Mouse (Mus musculus) CH12.LX (cell line): Measurements from ENCODE around the gene Cnr2. TPM values are rescaled to one million over a fixed set of nuclear protein-coding genes. Genes with fewer than 3 reads are reported as not detected.

ENCODE experiments used
- DNase-seq: peaks from one replicate; pipeline ENCODE4 v3.0.0-alpha.2; 2013; ENCODE audit errors: extremely low read depth
- H3K27ac ChIP-seq: 2 replicates; pipeline ENCODE4 v1.5.1; 2012; ENCODE audit warnings: low read depth, mild to moderate bottlenecking, control low read depth, moderate library complexity; ENCODE audit not compliant: insufficient read depth
- H3K27me3 ChIP-seq: replicated peaks from 2 replicates; pipeline ENCODE3; 2012; ENCODE audit warnings: inconsistent platforms
- H3K36me3 ChIP-seq, 2 experiments: replicated peaks in 1 of 2; 2 replicates each; pipeline versions ENCODE3 to v1.6.1; 2012; ENCODE audit warnings: inconsistent platforms in 1 of 2, low read length in 1 of 2, mild to moderate bottlenecking in 1 of 2, mixed read lengths in 1 of 2, moderate library complexity in 1 of 2; ENCODE audit not compliant: control insufficient read depth in 1 of 2, insufficient read depth in 1 of 2
- H3K4me1 ChIP-seq, 2 experiments: 2 replicates each; pipeline ENCODE4 v1.6.1; 2012; ENCODE audit warnings: inconsistent platforms in 1 of 2, moderate library complexity in 1 of 2; ENCODE audit not compliant: insufficient read depth in 2 of 2, control insufficient read depth in 1 of 2
- H3K4me2 ChIP-seq: 2 replicates; pipeline ENCODE4 v1.6.1; 2012; ENCODE audit warnings: low read depth, mild to moderate bottlenecking, control low read depth; ENCODE audit not compliant: poor library complexity, insufficient read depth, severe bottlenecking
- H3K4me3 ChIP-seq, 3 experiments: fragments of 150-350 bp in 1 of 3; sonication (generic) in 1 of 3; replicated peaks in 1 of 3; 2 replicates each; pipeline versions ENCODE3 to v1.5.1; 2011 to 2012; ENCODE audit warnings: low read depth in 2 of 3, low read length in 2 of 3, mild to moderate bottlenecking in 2 of 3, moderate library complexity in 2 of 3, control low read depth in 1 of 3, improper control_type of control experiment in 1 of 3, inconsistent platforms in 1 of 3, mixed read lengths in 1 of 3; ENCODE audit not compliant: poor library complexity in 1 of 3
- H3K79me2 ChIP-seq: replicated peaks from 2 replicates; pipeline ENCODE4 v1.6.1; 2012; ENCODE audit warnings: mild to moderate bottlenecking, moderate library complexity; ENCODE audit not compliant: control insufficient read depth, poor library complexity, insufficient read depth, severe bottlenecking; ENCODE audit errors: extremely low read depth
- H3K9ac ChIP-seq: 2 replicates; pipeline ENCODE4 v1.6.1; 2012; ENCODE audit warnings: low read depth, mild to moderate bottlenecking, control low read depth, moderate library complexity; ENCODE audit not compliant: insufficient read depth
- H3K9me3 ChIP-seq: replicated peaks from 2 replicates; pipeline ENCODE3; 2012; ENCODE audit warnings: low read length, inconsistent platforms, mixed read lengths
- BHLHE40 ChIP-seq: IDR thresholded peaks from 2 replicates; pipeline ENCODE4 v1.6.1; 2011; ENCODE audit warnings: mild to moderate bottlenecking, low read depth, low read length, improper control_type of control experiment
- ELF1 ChIP-seq: IDR thresholded peaks from 2 replicates; pipeline ENCODE4 v1.6.1; 2014; ENCODE audit warnings: low read depth, mild to moderate bottlenecking, inconsistent platforms, low read length, improper control_type of control experiment
- EP300 ChIP-seq: IDR thresholded peaks from 2 replicates; pipeline ENCODE4 v1.6.1; 2011; ENCODE audit warnings: low read length, improper control_type of control experiment
- ETS1 ChIP-seq: conservative IDR thresholded peaks from 2 replicates; pipeline ENCODE4 v1.6.1; 2012; ENCODE audit warnings: low read depth, mild to moderate bottlenecking, inconsistent platforms, low read length, improper control_type of control experiment, moderate library complexity
- GABPA ChIP-seq: IDR thresholded peaks from 2 replicates; pipeline ENCODE4 v1.6.1; 2012; ENCODE audit warnings: low read depth, low read length, improper control_type of control experiment, inconsistent platforms; ENCODE audit not compliant: insufficient replicate concordance
- HCFC1 ChIP-seq: IDR thresholded peaks from 2 replicates; pipeline ENCODE4 v1.6.1; 2012; ENCODE audit warnings: low read depth, mild to moderate bottlenecking, inconsistent platforms, low read length, improper control_type of control experiment
- IRF4 ChIP-seq: IDR thresholded peaks from 2 replicates; pipeline ENCODE4 v1.6.1; 2014; ENCODE audit warnings: low read depth, mild to moderate bottlenecking, inconsistent platforms, low read length, improper control_type of control experiment
- KAT2A ChIP-seq: IDR thresholded peaks from 2 replicates; pipeline ENCODE4 v1.6.1; 2012; ENCODE audit warnings: low read length, improper control_type of control experiment, inconsistent platforms; ENCODE audit not compliant: insufficient replicate concordance
- MAX ChIP-seq: IDR thresholded peaks from 2 replicates; pipeline ENCODE4 v1.6.1; 2011; ENCODE audit warnings: low read length, improper control_type of control experiment
- MXI1 ChIP-seq: IDR thresholded peaks from 2 replicates; pipeline ENCODE4 v1.6.1; 2011; ENCODE audit warnings: mild to moderate bottlenecking, low read depth, low read length, improper control_type of control experiment
- MYC ChIP-seq: IDR thresholded peaks from 2 replicates; pipeline ENCODE4 v1.6.1; 2011; ENCODE audit warnings: low read depth, mild to moderate bottlenecking, improper control_type of control experiment, low read length
- NELFE ChIP-seq: IDR thresholded peaks from 2 replicates; pipeline ENCODE4 v1.6.1; 2011; ENCODE audit warnings: low read depth, low read length, improper control_type of control experiment
- NRF1 ChIP-seq: IDR thresholded peaks from 2 replicates; pipeline ENCODE4 v1.6.1; 2014; ENCODE audit warnings: low read depth, mild to moderate bottlenecking, inconsistent platforms, low read length, improper control_type of control experiment, moderate library complexity
- PAX5 ChIP-seq: IDR thresholded peaks from 2 replicates; pipeline ENCODE4 v1.6.1; 2012; ENCODE audit warnings: low read length, inconsistent platforms, mixed read lengths
- POLR2A ChIP-seq: IDR thresholded peaks from 2 replicates; pipeline ENCODE4 v1.6.1; 2011; ENCODE audit warnings: low read depth, mild to moderate bottlenecking, improper control_type of control experiment, low read length
- RAD21 ChIP-seq: IDR thresholded peaks from 2 replicates; pipeline ENCODE4 v1.6.1; 2011; ENCODE audit warnings: low read depth, mild to moderate bottlenecking, low read length, improper control_type of control experiment, moderate library complexity
- RCOR1 ChIP-seq: conservative IDR thresholded peaks from 2 replicates; pipeline ENCODE4 v1.6.1; 2012; ENCODE audit warnings: low read depth, mild to moderate bottlenecking, inconsistent platforms, low read length, improper control_type of control experiment
- SIN3A ChIP-seq: IDR thresholded peaks from 2 replicates; pipeline ENCODE4 v1.6.1; 2012; ENCODE audit warnings: low read length, improper control_type of control experiment, inconsistent platforms
- TBP ChIP-seq: conservative IDR thresholded peaks from 2 replicates; pipeline ENCODE4 v1.6.1; 2011; ENCODE audit warnings: low read depth, low read length, improper control_type of control experiment
- TCF12 ChIP-seq: IDR thresholded peaks from 2 replicates; pipeline ENCODE4 v1.6.1; 2014; ENCODE audit warnings: low read depth, mild to moderate bottlenecking, inconsistent platforms, low read length, improper control_type of control experiment
- UBTF ChIP-seq: IDR thresholded peaks from 2 replicates; pipeline ENCODE4 v1.6.1; 2012; ENCODE audit warnings: low read depth, mild to moderate bottlenecking, inconsistent platforms, low read length, improper control_type of control experiment, moderate library complexity
- USF1 ChIP-seq: IDR thresholded peaks from 2 replicates; pipeline ENCODE4 v1.6.1; 2014; ENCODE audit warnings: low read depth, mild to moderate bottlenecking, inconsistent platforms, low read length, improper control_type of control experiment
- dilution Hi-C: fragments of 300-500 bp; cut with MboI; formaldehyde crosslinking; loops from 2 replicates; pipeline ENCODE4 v1.14.3; 2020; ENCODE audit warnings: low sequenced_read_pairs; ENCODE audit not compliant: extremely low pct_unique_long_range_greater_than_20kb, extremely low pct_ligation_motif_present
- in situ Hi-C: fragments of 300-500 bp; cut with MboI; formaldehyde crosslinking; loops from 3 replicates; pipeline ENCODE4 v1.14.3; 2019; ENCODE audit warnings: low sequenced_read_pairs, low pct_ligation_motif_present, low pct_unique_long_range_greater_than_20kb, mixed read lengths
- polyA plus RNA-seq: library from polyadenylated mRNA; unstranded; fragments of >175 nt; gene quantifications from 2 replicates; pipeline ENCODE4 v1.2.1, GENCODE M21; 2012; ENCODE audit warnings: low read depth; ENCODE audit not compliant: insufficient read length
- total RNA-seq, 2 experiments: library from RNA; depleted of rRNA; stranded (reverse); fragments of 300-350 nt in 1 of 2; fragments of >200 nt in 1 of 2; gene quantifications; 2 replicates each; pipeline ENCODE4 v1.2.3; 2012 to 2014

Cnr2 gene
- total RNA-seq (2012; rRNA removed) (5.6 and 6.5 TPM in 2 replicates), total RNA-seq (2014; rRNA removed) (13.5 and 13.8 TPM in 2 replicates), polyA plus RNA-seq (9.4 and 10.6 TPM in 2 replicates)

- in situ Hi-C loops = loop anchor here (5.0 kb wide), 1 partner anchor 157 kb away; the partner anchor contains the start of gene Rpl11
- TF ChIP-seq EP300 = peak; percentile 63; the same call in 1 of the 2 replicates
- peak; percentile 43; the same call in 1 of the 2 replicates for TF ChIP-seq IRF4
- no peak for TF ChIP-seq RCOR1
- 0 out of 2 replicates have a peak, but pooled peaks have one; percentile 26 for TF ChIP-seq ELF1
- peak; percentile 80 for TF ChIP-seq BHLHE40
- peak; percentile 62 for TF ChIP-seq TCF12
- peak; percentile 18; the same call in 1 of the 2 replicates for TF ChIP-seq HCFC1
- no peak for TF ChIP-seq NRF1
- TF ChIP-seq SIN3A = peak; percentile 84
- TF ChIP-seq POLR2A = peak; percentile 57
- TF ChIP-seq PAX5 = no peak
- TF ChIP-seq UBTF = 0 out of 2 replicates have a peak, but pooled peaks have one; percentile 45
- TF ChIP-seq KAT2A = no peak
- TF ChIP-seq MXI1 = peak; percentile 79
- TF ChIP-seq TBP = peak; percentile 75
- peak; percentile 85; the same call in 1 of the 2 replicates for TF ChIP-seq MYC
- TF ChIP-seq ETS1 = peak; percentile 47; the same call in 1 of the 2 replicates
- TF ChIP-seq MAX = peak; percentile 76
- TF ChIP-seq, all 38 proteins: peak for 14
- H3K79me2 ChIP-seq = no peaks in the 10 kb centered on the region
- H3K4me1 ChIP-seq = peaks cover 28 to 53% of the 10 kb centered on the region in 2 experiments
- no peaks in the 10 kb centered on the region for H3K36me3 ChIP-seq
- H3K4me2 ChIP-seq = peak within 1 kb of the TSS; percentile 80
- DNase-seq = peak; percentile 70
- H3K9me3 ChIP-seq = peaks cover 2% of the 10 kb centered on the region
- no peaks in the 10 kb centered on the region for H3K27me3 ChIP-seq
- H3K9ac ChIP-seq = peak within 1 kb of the TSS; percentile 68
- dilution Hi-C loops = no loop called here
- H3K4me3 ChIP-seq = peak within 1 kb of the TSS; percentile 48 to 64 (median 55)
- H3K27ac ChIP-seq = peak within 1 kb of the TSS; percentile 48; the same call in 1 of the 2 replicates
These were observed at the start of gene Cnr2 for GRCm38 (mm10) chr4:135895071-135895571. Gene Cnr2 (plus strand): TSS chr4:135895394.

GRCm38 (mm10) chr4:135847581-135847980, 47.6 kb upstream of the Cnr2 start:
- Histone ChIP-seq H3K27ac (no peak overlapping the region), H3K4me2 (no peak overlapping the region), H3K36me3 (no peaks in the 10 kb centered on the region), H3K4me3 (no peak overlapping the region), H3K9ac (no peak overlapping the region), H3K9me3 (peaks cover 8% of the 10 kb centered on the region), H3K4me1 (no peaks in the 10 kb centered on the region), H3K27me3 (peaks cover 2% of the 10 kb centered on the region), H3K79me2 (no peaks in the 10 kb centered on the region)
- in situ Hi-C loops (no loop called here), dilution Hi-C loops (no loop called here)
- DNase-seq = no peak
- TF ChIP-seq RAD21 = no peak
- TF ChIP-seq GABPA = no peak
- no peak for TF ChIP-seq USF1
- no peak for TF ChIP-seq MAX
- no peak for TF ChIP-seq SIN3A
- TF ChIP-seq NELFE = no peak
